25 mouse cellular contexts compared by ENCODE assay signal in the genomic region with DNA sequence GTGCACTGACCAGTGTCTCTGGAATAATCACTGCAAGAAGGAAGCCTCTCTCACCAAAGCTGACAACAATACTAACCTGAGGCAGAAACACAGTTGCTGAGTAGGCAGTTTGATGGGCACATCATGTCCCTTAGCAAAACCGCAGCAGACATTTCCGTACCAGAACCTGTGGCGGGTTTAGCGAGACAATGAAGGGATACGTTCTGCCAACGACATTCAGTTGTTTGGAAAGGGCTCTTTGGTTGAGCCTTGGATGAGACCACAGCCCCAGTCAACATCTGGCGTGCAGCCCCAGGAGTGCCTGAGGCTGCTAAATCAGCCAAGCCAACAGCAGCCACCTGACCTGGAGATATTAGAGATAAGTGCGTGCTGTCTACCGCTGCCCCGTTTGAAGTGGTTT. TPM values are rescaled to one million over a fixed set of nuclear protein-coding genes. Genes with fewer than 3 reads are reported as not detected.
A peak's percentile ranks its signal among the peaks of the same experiment; 100 is the strongest.
DNase-seq lines count a peak whose midpoint lies in the region; ATAC-seq and TF ChIP-seq lines count a peak whose summit lies in the region.
"Had no signal": no experiment of that assay in that cellular context is flagged by ENCODE, and none has a peak within 500 bp of the region (broad histone marks: within the 10 kb centered on the region; RNA-seq: fewer than 3 reads in every experiment).

No protein-coding gene starts in this region.

- ATAC-seq in midbrain, embryonic 11.5 days (ENCODE audit: low FRiP score) = no peak
- ATAC-seq: forebrain, embryonic 15.5 days; hindbrain, postnatal 0 days; intestine, embryonic 16.5 days had no signal

- dilution Hi-C loops in CH12.LX (cut with MboI; ENCODE audit: extremely low pct_ligation_motif_present, extremely low pct_unique_long_range_greater_than_20kb, low sequenced_read_pairs) = no loop called here

- no peaks in the 10 kb centered on the region for H3K79me2 ChIP-seq in CH12.LX (replicated peaks; ENCODE audit: control insufficient read depth, extremely low read depth, insufficient read depth, poor library complexity, severe bottlenecking)

- no peaks in the 10 kb centered on the region for H3K9me3 ChIP-seq in CH12.LX (replicated peaks; ENCODE audit: low read length)
- H3K9me3 ChIP-seq in embryonic facial prominence, embryonic 10.5 days = no peaks in the 10 kb centered on the region
- H3K9me3 ChIP-seq in midbrain, embryonic 11.5 days (ENCODE audit: control insufficient read depth, low read length) = no peaks in the 10 kb centered on the region
- H3K9me3 ChIP-seq: forebrain, embryonic 15.5 days; kidney, embryonic 15.5 days; midbrain, embryonic 12.5 days; neural tube, embryonic 12.5 days had no signal

- no peak for TF ChIP-seq RAD21 in CH12.LX (IDR thresholded peaks at IDR 0.05; ENCODE audit: low read depth, low read length)

- H3K4me1 ChIP-seq in CH12.LX (ENCODE audit: control insufficient read depth in 1 of 2, insufficient read depth in 2 of 2) = no peaks in the 10 kb centered on the region
- H3K4me1 ChIP-seq in embryonic facial prominence, embryonic 10.5 days = peaks cover 19% of the 10 kb centered on the region
- H3K4me1 ChIP-seq in midbrain, embryonic 11.5 days (ENCODE audit: control insufficient read depth, insufficient read depth, low read length) = no peaks in the 10 kb centered on the region
- H3K4me1 ChIP-seq: forebrain, embryonic 15.5 days; neural tube, embryonic 12.5 days had no signal

- peaks cover under 1% of the 10 kb centered on the region for H3K27me3 ChIP-seq in CH12.LX (replicated peaks)
- H3K27me3 ChIP-seq in embryonic facial prominence, embryonic 10.5 days (replicated peaks; ENCODE audit: low read depth, poor library complexity, severe bottlenecking) = no peaks in the 10 kb centered on the region
- no peaks in the 10 kb centered on the region for H3K27me3 ChIP-seq in midbrain, embryonic 11.5 days (ENCODE audit: control insufficient read depth, insufficient read depth, low read length)
- H3K27me3 ChIP-seq: forebrain, embryonic 15.5 days; kidney, embryonic 15.5 days; midbrain, embryonic 12.5 days; neural tube, embryonic 12.5 days had no signal

- DNase-seq in CH12.LX (ENCODE audit: extremely low read depth) = no peak
- peak; percentile 50 for DNase-seq in embryonic facial prominence, embryonic 10.5 days (ENCODE audit: low spot score)
- peak; percentile 26 for DNase-seq in naive thymus-derived CD4-positive, alpha-beta T cell, adult 2 months (ENCODE audit: low read depth)
- peak; percentile 70 for DNase-seq in thymus, postnatal 14 days
- no peak for DNase-seq in embryo, embryonic 9.5 days (ENCODE audit: extremely low spot score)
- no peak for DNase-seq in midbrain, embryonic 11.5 days (ENCODE audit: low spot score, missing footprints)
- DNase-seq in kidney, adult 8-10 months = no peak
- DNase-seq in right cerebral cortex, adult 18-20 months = no peak
- DNase-seq: adrenal gland, postnatal 36 days; cerebellum, adult 11-12 months; cerebellum, postnatal 14 days; gastrocnemius, postnatal 10 days; heart, adult 11 months; layer of hippocampus, adult 9-11 months; right cerebral cortex, postnatal 25 days; spleen, adult 18-20 months had no signal

- no peak for TF ChIP-seq POLR2A in CH12.LX (IDR thresholded peaks at IDR 0.05; ENCODE audit: low read depth, low read length)

- no peak for TF ChIP-seq CTCF in CH12.LX (conservative IDR thresholded peaks at IDR 0.05 in 1 of 2, IDR thresholded peaks at IDR 0.05 in 1 of 2; ENCODE audit: low read depth in 2 of 2, low read length in 2 of 2)

- no peak overlapping the region for H3K27ac ChIP-seq in CH12.LX (ENCODE audit: insufficient read depth, low read depth)
- no peak overlapping the region for H3K27ac ChIP-seq in embryonic facial prominence, embryonic 10.5 days (replicated peaks)
- H3K27ac ChIP-seq in midbrain, embryonic 11.5 days (ENCODE audit: low read depth, low read length) = no peak overlapping the region
- H3K27ac ChIP-seq: forebrain, embryonic 15.5 days; hindbrain, postnatal 0 days; kidney, embryonic 15.5 days; left cerebral cortex, adult 2 months; midbrain, embryonic 12.5 days; neural tube, embryonic 12.5 days had no signal

- in situ Hi-C loops in CH12.LX (cut with MboI; ENCODE audit: low pct_ligation_motif_present, low pct_unique_long_range_greater_than_20kb, low sequenced_read_pairs) = no loop called here

- no peak overlapping the region for H3K4me2 ChIP-seq in CH12.LX (ENCODE audit: insufficient read depth, low read depth, poor library complexity, severe bottlenecking)
- no peak overlapping the region for H3K4me2 ChIP-seq in midbrain, embryonic 11.5 days
- H3K4me2 ChIP-seq: forebrain, embryonic 15.5 days; heart, embryonic 11.5 days; kidney, embryonic 15.5 days; midbrain, embryonic 12.5 days; neural tube, embryonic 12.5 days had no signal

- H3K36me3 ChIP-seq in CH12.LX (replicated peaks in 1 of 2; ENCODE audit: control insufficient read depth in 1 of 2, insufficient read depth in 1 of 2, low read length in 1 of 2) = no peaks in the 10 kb centered on the region
- no peaks in the 10 kb centered on the region for H3K36me3 ChIP-seq in embryonic facial prominence, embryonic 10.5 days (replicated peaks)
- no peaks in the 10 kb centered on the region for H3K36me3 ChIP-seq in midbrain, embryonic 11.5 days (ENCODE audit: control insufficient read depth, insufficient read depth, low read length)
- H3K36me3 ChIP-seq: forebrain, embryonic 15.5 days; kidney, embryonic 15.5 days; midbrain, embryonic 12.5 days; neural tube, embryonic 12.5 days had no signal

- WGBS in embryonic facial prominence, embryonic 10.5 days = 48% methylated on average over 10 of the region's 10 CpGs
- 85% methylated on average over 10 of the region's 10 CpGs for WGBS in midbrain, embryonic 11.5 days

- no peak overlapping the region for H3K9ac ChIP-seq in CH12.LX (ENCODE audit: insufficient read depth, low read depth)
- no peak overlapping the region for H3K9ac ChIP-seq in midbrain, embryonic 11.5 days (ENCODE audit: low read length)
- H3K9ac ChIP-seq: forebrain, embryonic 15.5 days; kidney, embryonic 15.5 days; midbrain, embryonic 12.5 days; neural tube, embryonic 12.5 days had no signal

- TF ChIP-seq EP300 in CH12.LX (IDR thresholded peaks at IDR 0.05; ENCODE audit: low read length) = no peak

- no peak overlapping the region for H3K4me3 ChIP-seq in CH12.LX (replicated peaks in 1 of 3; ENCODE audit: low read depth in 2 of 3, low read length in 2 of 3, poor library complexity in 1 of 3)
- H3K4me3 ChIP-seq in embryonic facial prominence, embryonic 10.5 days = no peak overlapping the region
- no peak overlapping the region for H3K4me3 ChIP-seq in midbrain, embryonic 11.5 days (ENCODE audit: low read depth, low read length)
- H3K4me3 ChIP-seq: forebrain, embryonic 15.5 days; kidney, embryonic 15.5 days; left cerebral cortex, adult 2 months; midbrain, embryonic 12.5 days; neural tube, embryonic 12.5 days had no signal

TF ChIP-seq in CH12.LX, 34 proteins besides CTCF, POLR2A, EP300 and RAD21:
- no peak for TF ChIP-seq ZNF384 (IDR thresholded peaks at IDR 0.05; ENCODE audit: low read depth, low read length)
- peak; percentile 39; the same call in 1 of the 2 replicates for TF ChIP-seq MAFK (IDR thresholded peaks at IDR 0.05; ENCODE audit: insufficient replicate concordance, low read length)

RNA-seq across cellular contexts. Expression of a gene that starts 51.4 kb away (rescaled TPM):
- total RNA-seq in CH12.LX (2012; rRNA removed) (not detected in 2 replicates), CH12.LX (2014; rRNA removed) (not detected in 2 replicates)
- not detected in 2 replicates for polyA plus RNA-seq in CH12.LX (2012; ENCODE audit: insufficient read length, low read depth)
- 0.13 and 0.20 TPM in 2 replicates for polyA plus RNA-seq in embryonic facial prominence, embryonic 10.5 days (2016; fragmentation: Nextera tagmentation; extraction: Ambion mirVana)
- 1.00 and 1.3 TPM in 2 replicates for polyA plus RNA-seq in midbrain, embryonic 11.5 days (2014; fragmentation: Nextera tagmentation; extraction: Ambion mirVana)
- total RNA-seq: monocyte, adult 5-6 weeks had no signal

Comparison
In these comparisons a context has a peak if more than half of its experiments do, and no peak if none do; other contexts are left out.
1. DNase-seq: peak in embryonic facial prominence, embryonic 10.5 days (single experiment), naive thymus-derived CD4-positive, alpha-beta T cell, adult 2 months (single experiment) and thymus, postnatal 14 days (single experiment); none in CH12.LX (single experiment), embryo, embryonic 9.5 days (single experiment), midbrain, embryonic 11.5 days (single experiment), kidney, adult 8-10 months (0 of 2) and right cerebral cortex, adult 18-20 months (single experiment).